In genomic region chr9:116862341-116862740, GRCm38 (mm10) we compare ENCODE assay signal across 30 mouse cellular contexts.
"Had no signal": no experiment of that assay in that cellular context is flagged by ENCODE, and none has a peak within 500 bp of the region (broad histone marks: within the 10 kb centered on the region; RNA-seq: fewer than 3 reads in every experiment).

No protein-coding gene starts in this region.

- H3K9me3 ChIP-seq: limb, embryonic 10.5 days; limb, embryonic 12.5 days; limb, embryonic 15.5 days; liver, embryonic 12.5 days; liver, embryonic 13.5 days; liver, embryonic 15.5 days; lung, embryonic 15.5 days; midbrain, embryonic 10.5 days; midbrain, embryonic 12.5 days; midbrain, embryonic 13.5 days; midbrain, embryonic 15.5 days; neural tube, embryonic 12.5 days had no signal

- H3K4me3 ChIP-seq: limb, embryonic 10.5 days; limb, embryonic 12.5 days; limb, embryonic 13.5 days; limb, embryonic 15.5 days; liver, embryonic 12.5 days; liver, embryonic 13.5 days; liver, embryonic 15.5 days; lung, embryonic 15.5 days; megakaryocyte, embryonic 14.5 days; midbrain, embryonic 10.5 days; midbrain, embryonic 12.5 days; midbrain, embryonic 13.5 days; midbrain, embryonic 15.5 days; myocyte; neural tube, embryonic 12.5 days had no signal

- DNase-seq: left cerebral cortex, postnatal 4 days; liver; liver, embryonic 13.5 days; liver, postnatal 0 days; lung, adult 18-20 months; lung, adult 2 months; lung, embryonic 14.5 days; lung, postnatal 10 days; lung, postnatal 14 days; lung, postnatal 36 days; lung, postnatal 4 days had no signal

- H3K9ac ChIP-seq: limb, embryonic 12.5 days; limb, embryonic 13.5 days; limb, embryonic 15.5 days; liver, embryonic 12.5 days; liver, embryonic 13.5 days; liver, embryonic 14.5 days; liver, embryonic 15.5 days; liver, postnatal 0 days; lung, embryonic 14.5 days; lung, embryonic 15.5 days; midbrain, embryonic 12.5 days; midbrain, embryonic 13.5 days; midbrain, embryonic 15.5 days; neural tube, embryonic 12.5 days had no signal

- H3K36me3 ChIP-seq: limb, embryonic 12.5 days; limb, embryonic 15.5 days; liver, embryonic 12.5 days; liver, embryonic 13.5 days; liver, embryonic 15.5 days; lung, embryonic 15.5 days; midbrain, embryonic 10.5 days; midbrain, embryonic 12.5 days; midbrain, embryonic 13.5 days; midbrain, embryonic 15.5 days; neural tube, embryonic 12.5 days had no signal

- H3K27ac ChIP-seq: liver, embryonic 12.5 days; liver, embryonic 13.5 days; liver, embryonic 14.5 days; liver, embryonic 15.5 days; lung, embryonic 15.5 days; macrophage; midbrain, embryonic 10.5 days; midbrain, embryonic 12.5 days; midbrain, embryonic 13.5 days; midbrain, embryonic 15.5 days; neural tube, embryonic 12.5 days had no signal

- H3K27me3 ChIP-seq: limb, embryonic 12.5 days; limb, embryonic 13.5 days; limb, embryonic 15.5 days; liver, embryonic 12.5 days; liver, embryonic 13.5 days; liver, embryonic 15.5 days; lung, embryonic 15.5 days; megakaryocyte, embryonic 14.5 days; midbrain, embryonic 12.5 days; midbrain, embryonic 13.5 days; midbrain, embryonic 15.5 days; neural tube, embryonic 12.5 days had no signal

- H3K4me2 ChIP-seq: limb, embryonic 12.5 days; limb, embryonic 13.5 days; limb, embryonic 15.5 days; liver, embryonic 11.5 days; liver, embryonic 12.5 days; liver, embryonic 13.5 days; liver, embryonic 15.5 days; lung, embryonic 14.5 days; lung, embryonic 15.5 days; midbrain, embryonic 12.5 days; midbrain, embryonic 13.5 days; midbrain, embryonic 15.5 days; neural tube, embryonic 12.5 days had no signal

- H3K4me1 ChIP-seq: megakaryocyte, embryonic 14.5 days; midbrain, embryonic 10.5 days; midbrain, embryonic 12.5 days; midbrain, embryonic 13.5 days; neural tube, embryonic 12.5 days had no signal

- ATAC-seq: liver, postnatal 0 days; lung, postnatal 0 days; midbrain, embryonic 13.5 days; midbrain, embryonic 15.5 days; midbrain, embryonic 16.5 days had no signal
